Mouse (Mus musculus) natural killer cell, adult 2 months (primary cell): Measurements from ENCODE around the gene Gm5767.

Source experiments
- DNase-seq, 2 experiments: peaks; one replicate each; pipeline ENCODE4 v3.0.0; 2022; ENCODE audit warnings: low spot score in 2 of 2

Gm5767 gene

DNA sequence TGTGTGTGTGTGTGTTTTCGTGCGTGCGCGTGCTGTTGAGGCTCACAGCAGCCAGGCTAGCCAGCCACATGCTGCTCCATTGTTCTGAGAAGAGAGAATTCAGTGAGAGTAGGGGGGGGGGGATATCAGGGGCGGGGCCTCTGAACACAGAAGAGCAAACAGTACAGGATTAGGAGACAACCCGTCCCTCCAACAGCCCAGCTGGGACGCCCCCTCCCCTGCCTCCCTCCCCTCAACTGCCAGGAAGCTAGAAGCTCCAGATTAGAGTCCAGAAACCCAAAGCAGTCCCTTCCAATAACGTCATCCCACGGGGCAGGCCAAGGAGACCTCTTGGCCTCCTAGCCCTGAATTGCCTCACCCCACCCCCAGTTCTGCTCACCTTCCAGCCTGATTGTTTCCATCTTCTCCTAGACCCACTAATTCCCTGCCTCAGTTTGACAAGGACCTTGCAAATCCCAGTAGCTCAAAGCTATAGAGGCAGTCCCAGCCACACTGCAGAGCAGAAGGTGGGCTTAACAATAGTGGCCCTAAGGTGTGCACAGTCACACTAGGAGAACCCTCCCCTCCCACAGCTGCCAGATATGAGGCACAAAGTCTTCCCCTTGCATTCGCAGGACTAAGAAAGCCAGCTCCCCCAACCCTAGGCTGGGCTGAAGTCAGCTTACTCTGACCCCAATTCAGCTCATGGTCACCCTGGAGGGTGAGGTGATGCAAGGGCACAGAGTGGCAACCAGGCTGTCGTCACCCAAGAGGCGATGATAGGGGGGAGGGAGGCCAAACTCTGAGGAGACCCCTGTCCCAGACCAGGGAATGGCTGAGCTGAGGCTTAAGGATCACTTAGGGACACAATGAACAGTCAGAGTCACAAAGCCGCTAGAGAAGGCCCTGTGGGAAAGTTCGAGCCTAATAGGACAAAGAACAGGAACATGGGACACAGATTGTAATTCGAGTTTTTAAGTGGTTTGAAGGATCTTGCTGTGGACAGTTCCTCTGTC is 10.2 kb upstream of the Gm5767 start:
- no peak for DNase-seq

DNA sequence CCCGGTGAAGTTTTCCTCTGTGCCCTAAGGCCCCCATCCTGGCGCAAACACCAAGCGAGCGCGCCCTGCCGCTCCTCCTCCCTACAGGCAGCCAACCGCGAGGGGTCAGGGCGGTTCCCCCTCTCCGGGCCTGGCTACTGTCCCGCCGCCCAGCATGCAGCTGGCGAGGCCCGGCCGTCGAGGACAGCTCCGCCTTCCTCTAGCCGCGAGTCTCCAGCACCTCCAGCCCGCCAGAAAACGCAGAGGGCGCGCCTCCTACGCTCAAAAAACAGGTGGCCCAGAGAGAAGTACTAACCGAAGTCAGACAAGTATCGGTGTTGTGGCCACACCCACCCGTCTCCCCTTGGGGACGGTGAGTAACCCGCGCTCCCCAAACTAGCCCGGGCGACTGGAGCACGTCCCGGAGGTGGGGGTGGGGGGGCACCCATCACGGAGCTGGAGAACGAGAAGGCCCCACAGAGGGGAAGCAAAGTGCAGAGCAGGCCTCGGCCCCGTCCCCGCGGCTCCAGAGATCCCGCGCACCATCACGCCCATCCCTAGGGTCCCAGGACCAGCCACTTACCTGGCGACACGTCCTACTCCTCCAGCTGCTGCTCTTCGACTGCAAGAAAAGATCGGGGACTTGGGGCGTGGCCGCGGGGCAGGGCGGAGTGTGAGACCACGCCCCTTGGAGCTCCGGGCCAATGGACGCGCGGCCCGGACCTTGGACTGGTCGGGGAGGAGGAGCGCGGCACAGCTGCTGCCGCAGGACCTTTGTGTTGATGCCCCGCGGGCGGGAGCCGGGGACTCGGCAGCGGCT is 8.8 kb upstream of the Gm5767 start, which contains the start of gene Carhsp1:
Gene Carhsp1 (minus strand): TSS at position 605 of the 799 bp plus-strand sequence.
- peak; percentile 90 to 94 for DNase-seq

DNA sequence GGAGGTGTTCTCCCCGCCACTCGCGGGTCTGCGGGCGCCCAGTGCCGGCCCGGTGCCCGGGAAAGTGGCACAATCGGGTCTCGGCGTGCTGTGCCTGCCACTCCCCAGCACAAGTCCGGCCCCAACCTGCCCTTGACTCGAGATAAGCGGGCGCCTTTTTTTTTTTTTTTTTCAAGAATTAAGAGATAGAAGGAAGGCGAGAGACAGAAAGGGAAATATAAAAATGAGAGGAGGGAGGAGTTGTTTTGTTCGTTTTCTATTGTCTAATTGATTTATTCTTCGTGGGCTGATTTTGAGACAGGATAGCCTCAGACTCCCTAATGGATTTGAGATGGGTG is 8.3 kb upstream of the Gm5767 start:
- no peak for DNase-seq

DNA sequence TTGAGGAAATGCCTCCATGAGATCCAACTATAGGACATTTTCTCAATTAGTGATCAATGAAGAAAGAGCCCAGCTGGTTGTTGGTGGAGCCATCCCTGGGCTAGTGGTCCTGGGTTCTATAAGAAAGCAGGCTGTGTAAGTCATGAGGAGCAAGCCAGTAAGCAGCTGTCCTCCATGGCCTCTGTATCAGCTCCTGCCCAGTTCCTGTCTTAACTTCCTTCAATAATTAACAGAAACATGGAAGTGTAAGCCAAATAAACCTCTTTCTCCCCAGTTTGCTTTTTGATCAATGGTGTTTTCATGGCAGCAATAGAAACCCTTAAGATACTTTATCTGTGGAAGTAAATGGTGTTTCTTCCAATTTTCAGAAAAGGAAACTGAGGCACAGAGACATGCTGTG is 7.8 kb upstream of the Gm5767 start:
- no peak for DNase-seq

DNA sequence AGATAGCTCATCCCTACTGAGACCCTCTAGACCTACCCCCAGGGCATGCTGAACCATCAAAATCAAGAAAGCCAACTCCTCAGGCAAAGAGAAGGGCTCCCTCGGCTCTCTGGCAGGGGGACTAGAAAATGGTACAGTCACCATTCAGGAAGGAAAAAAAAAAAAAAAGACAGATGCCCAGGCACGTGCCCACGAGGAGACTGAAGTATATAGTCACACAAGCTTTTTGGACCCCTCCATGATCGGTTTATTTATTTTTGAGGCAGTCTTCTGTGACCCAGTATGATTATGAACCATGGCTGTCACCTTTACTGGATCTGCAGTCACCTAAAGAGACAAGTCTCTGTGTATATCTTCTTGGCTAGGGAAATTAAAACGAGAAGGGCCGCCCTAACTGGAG is 7.2 kb upstream of the Gm5767 start:
- DNase-seq, result no peak

DNA sequence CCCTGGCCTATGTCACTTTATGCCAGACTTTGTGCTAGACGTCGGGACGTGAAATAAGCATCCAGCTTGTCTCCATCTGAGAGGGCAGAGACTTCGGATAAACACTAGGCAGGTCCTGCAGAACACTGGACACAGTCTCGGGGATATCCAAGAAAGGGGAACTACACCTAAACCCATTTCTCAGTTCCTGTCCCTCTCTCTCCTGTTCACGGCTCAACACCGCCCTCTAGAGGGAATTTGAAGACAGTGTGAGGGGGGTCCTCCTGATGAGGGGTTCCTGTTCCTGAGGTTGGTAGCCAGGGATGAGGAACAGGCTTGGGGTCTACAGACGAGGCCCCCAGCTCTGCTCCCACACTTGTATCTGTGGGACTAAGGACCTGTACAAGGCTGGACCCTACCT is 6.4 kb upstream of the Gm5767 start:
- DNase-seq, result peak; percentile 53 to 74

DNA sequence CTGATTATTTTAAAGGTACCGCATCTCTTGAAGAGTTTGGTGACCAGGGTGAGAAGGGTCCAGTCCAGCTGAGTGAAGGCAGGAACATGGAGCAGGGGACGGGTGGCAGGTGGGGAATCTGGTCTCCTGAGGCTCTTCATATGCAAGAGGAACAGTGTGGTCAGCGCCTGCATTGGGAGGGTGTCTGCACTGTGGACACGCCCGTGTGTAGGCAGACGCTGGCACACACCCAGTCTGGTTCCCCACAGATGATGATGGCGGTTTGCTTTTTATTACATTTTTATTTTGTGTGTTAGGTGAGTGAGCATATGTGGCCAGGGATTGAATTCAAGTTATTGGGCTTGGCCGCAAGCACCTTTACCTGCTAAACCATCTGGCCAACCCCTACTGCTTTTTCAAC is 5.0 kb upstream of the Gm5767 start:
- DNase-seq, result no peak

DNA sequence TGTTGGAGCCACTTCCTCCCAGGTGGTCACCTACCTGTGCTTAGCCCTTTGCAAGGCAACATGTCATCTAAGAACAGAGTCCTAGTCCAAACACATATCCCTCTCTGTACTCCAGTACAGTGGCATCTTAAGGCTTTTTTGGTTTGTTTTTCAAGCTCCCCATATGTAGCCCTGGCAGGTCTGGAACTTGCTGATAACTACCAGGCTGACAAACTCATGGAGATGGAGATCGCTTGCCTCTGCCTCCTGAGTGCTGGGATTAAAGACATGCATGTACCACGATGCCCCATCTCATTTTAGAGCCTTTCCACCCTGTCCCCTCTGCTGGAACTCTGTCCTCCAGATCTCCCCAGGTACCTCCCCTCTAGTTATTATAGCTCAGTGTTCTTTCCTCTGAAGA is 4.3 kb upstream of the Gm5767 start:
- DNase-seq, result no peak

DNA sequence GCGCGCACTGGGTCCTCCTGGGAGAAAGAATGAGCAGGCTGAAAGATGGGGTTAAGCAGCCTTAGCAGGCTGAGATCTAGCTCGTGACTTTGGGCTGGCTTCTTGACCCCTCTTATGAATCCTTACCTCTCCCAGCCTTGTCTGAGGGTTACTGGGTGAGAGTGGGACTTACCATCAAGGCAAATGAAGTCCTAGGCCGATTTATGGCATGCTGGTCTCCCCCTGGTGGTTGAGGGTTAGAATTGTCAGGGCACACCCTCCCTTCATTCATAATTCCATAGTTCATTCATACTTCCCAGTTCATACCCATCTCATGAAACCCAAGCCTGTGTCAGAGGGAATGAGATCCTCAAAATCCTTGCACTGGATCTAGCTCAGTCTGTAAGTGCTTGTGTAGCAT is 3.8 kb upstream of the Gm5767 start:
- peak; percentile 44 to 57 for DNase-seq

DNA sequence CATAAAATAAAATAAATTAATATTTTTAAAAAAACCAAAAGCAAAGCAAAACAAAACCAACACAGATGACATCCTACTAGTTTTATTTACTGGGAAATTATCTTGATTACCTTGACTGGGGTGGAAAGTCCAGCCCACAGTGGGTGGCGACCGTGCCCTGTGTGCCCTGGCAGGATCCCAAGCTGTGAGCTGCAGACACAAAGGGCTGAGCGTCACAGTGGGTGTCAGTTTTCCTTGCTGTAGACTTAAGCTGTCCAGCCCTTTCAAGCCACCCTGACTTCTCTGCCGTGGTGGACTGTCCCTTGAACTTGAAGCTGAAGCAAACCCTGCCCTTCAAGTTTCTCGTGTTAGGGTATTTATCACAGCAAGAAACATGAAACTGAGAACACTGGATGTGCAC is 2.5 kb upstream of the Gm5767 start:
- no peak for DNase-seq

DNA sequence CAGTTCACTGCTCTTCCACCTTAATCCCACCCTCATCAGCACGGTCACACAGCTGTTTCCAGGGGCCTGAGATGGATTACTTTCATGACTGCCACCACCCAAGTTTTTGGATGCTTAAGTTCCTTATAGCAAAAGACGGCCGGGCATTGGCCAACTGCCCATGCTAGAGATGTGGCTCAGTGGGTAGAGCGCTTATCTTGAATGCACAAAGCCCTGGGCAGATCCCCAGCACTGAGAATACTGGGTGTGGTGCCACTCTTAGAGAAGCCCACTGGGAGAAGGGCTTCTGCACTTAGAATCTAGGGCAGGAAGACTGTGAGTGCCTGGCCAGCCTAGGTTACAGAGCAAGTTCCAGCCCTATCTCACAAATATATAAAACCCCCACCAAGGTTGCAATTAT is 1.9 kb upstream of the Gm5767 start:
- no peak for DNase-seq

DNA sequence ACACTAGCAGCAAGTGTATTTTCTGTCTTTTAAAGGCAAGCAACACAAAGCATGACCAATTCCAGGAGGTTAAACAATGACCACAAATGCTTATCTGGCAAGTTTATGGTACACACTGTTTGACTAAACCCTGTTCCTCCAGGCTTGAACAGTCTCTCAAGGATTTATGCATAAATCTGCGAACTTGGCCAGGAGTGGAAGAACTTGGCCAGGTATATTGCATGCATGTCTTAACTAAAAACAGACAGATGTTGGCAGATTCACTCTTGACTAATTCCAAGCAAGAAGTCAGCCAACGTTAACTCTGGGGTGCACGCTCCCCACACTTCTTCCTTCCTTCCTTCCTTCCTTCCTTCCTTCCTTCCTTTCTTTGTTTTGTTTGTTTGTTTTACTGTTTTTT is 790 bp upstream of the Gm5767 start:
- no peak for DNase-seq

DNA sequence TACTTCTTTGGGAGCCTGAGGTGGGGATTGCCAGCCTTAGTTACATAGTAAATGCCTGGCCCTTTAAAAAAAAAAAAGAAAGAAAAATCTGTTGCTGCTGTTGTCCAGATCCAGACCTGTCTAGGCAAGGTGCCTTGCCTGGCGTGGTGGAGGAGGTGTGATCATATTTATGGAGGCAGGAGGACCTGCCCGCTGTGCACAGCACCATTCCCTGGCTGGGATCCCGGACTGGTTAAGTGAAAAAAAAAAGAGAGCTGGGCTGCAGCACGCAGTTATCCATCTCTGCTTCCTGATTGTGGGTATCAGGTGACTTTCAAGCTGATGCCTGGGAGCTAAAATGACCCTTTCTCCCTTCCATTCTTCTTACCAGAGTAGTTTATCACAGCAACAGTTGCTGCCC is 4.5 kb downstream of the Gm5767 start:
- DNase-seq, result no peak

DNA sequence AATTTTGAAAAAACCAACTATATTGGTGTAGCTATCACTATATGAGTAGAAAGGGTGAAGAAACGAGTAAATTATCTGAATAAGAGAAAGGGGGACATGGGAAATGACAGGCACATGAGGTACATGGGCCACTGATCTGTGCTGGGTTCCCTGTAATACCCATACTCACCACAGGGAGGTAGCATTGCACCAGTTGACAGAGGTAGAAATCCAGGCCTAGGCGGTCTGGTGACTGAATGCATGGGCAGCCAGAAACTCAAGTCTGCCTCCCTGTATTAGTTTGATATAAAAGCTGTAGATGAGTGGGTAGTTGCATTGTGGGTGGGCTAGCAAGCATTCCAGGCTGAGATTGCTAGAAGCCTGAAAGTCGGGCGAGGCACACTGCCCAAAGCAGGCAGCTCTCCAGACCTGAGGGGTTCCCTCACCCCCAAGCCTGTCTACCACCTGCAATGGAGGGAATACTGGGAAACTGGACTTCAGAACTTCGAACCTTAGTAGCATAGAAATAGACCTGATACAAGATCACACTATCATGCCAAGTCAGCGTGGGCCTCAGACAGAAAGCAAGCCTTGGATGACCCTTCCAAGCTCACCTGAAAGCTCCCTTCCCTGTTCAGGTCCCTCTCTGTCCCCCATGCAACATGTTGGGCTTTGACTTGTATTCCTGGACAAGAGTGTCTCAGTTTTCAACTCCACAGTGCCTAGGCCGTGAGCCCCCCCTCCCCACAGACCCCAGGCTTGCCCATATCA is 5.7 kb downstream of the Gm5767 start:
- DNase-seq, result peak; percentile 60 to 75

DNA sequence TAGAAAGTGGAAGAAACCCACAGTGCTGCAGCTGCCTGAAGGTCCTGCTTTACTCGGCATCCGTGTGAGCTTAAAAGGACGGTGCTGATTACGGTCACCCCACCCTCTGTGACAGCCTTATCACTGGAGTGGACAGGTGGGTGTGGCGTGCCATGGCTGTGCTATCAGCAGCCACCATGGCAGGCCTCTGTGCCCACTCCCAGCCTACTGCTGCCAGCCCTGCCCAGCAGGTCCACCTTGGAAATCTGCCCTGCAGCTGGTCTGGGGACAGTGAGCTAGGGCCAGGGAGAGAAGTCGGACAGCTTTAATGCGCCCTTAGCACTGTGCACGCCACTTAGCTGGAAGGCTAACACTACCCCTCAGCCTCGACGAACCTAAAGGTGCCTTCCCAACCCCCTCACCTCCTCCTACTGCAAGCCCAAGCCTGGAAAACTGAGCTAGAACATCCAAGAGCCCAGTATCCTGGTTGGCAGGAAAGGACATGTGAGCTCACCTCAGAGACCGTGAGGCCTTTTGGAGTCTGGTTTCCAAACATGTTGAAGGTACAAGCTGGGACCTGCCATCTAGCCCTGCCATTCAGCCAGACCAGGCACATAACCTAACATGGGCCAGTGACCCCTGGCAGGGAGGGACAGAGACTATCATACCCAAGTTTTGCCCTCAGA is 6.4 kb downstream of the Gm5767 start:
- DNase-seq, result no peak

DNA sequence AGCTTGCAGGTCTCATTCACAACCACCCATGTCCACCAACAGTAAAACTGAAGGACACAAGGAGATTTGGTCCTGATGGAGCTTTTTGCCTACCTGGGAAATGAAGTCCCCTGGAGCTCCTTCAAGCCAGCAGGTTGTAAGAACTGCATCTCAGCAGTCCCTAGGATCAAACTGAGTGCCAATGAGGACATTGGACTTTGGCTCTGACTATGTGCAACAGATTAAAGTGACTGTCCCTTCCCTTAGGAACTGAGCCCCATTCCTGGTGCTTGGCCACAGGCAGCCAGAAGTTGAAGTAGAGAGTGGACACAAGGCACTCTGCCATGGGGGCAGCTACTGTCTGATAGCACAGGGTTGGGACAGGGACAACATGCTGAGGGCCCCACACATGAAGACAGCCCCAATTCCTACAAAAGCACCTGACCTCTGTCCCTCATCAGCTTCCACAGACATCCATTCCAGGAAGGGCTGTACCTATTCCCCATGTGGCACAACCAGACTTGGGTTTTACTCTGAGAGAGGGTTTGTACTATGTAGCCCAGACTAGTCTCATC is 7.1 kb downstream of the Gm5767 start:
- DNase-seq, result no peak

DNA sequence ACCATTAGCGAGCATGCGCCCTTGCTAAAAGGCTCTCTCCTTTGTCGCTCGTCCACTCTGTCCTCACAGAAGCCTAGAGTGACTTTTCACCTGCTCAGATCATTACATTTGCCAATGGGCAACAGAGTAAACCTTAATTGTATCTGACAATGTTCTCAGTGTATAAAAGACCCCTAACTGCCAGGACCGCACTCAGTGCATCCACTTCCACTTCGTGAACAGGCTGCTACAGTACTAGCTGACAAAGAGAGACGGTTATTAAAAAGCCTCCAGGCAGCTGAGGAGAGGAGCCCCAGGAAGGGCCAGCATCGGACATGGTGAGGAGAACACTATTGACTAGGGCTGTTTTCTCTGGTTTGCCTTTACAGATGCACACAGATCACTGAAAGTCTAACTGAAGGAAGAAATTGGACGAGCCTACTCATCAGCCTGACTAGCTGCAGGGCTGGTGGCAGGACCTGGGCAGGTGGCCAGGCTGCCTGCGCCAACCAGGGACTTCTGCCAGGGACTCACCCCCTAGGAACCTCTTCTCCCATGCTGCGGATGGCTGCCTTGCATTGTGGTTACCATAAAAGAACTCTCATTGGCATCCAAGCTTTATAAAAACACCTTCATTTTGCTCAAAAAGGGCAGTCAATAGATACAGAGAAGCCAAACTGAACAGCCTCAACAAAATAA is 9.5 kb downstream of the Gm5767 start:
- no peak for DNase-seq

DNA sequence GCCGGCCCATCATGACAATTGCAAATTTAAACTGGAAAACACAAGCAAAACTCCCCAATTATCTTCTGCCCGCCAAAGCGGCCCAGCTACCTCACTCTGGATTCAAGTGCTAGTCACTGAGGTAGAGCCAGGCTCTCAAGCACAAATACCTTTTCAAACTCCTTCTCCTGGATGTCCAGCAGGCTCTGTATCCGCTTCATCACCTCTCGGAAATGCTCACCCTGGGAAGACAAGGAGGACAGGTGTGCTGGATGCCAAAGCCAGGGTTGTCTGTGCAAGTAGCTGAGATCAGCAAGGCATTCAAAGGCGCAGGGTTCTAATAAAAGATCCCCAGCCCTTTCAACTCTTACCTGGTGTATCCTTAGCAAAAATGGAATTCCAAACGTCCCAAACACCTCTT is 10.6 kb downstream of the Gm5767 start:
- DNase-seq, result no peak

DNA sequence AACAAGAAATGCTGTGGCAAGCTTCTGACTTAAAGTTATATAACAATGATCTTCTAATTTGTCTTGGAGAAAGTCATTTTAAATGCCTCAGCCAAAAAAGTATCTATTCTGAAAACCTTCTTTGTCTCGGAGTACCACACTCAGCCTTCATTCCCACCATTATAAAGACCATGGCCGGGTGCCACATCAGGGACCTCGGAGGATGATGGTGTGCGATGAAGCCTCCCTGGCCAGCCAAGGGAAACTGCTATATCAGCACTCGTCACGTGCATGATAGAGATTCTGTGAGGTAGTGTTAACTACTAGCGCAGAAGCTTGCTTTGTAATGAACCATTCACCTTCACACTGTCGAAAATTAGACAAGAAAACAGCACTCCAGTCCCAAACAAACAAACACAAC is 19.0 kb downstream of the Gm5767 start:
- no peak for DNase-seq

DNA sequence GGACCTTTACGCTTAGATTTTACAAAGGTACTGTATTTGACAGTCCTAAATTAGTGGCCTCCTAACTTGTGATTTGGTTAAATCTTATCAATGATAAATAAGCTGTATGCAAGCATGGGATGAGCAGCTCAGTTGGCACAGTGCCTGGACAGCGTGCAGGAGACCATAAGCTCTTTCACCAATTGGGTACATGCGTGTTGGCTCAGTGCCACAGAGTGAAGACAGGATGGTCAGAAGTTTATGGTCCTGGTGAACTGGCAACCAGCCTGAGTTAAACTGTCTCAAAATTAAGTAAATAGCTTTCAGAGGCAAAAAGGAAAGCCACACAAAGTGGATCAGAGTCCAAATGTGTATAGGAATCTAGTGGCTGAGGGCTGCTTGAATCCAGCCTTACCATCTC is 20.0 kb downstream of the Gm5767 start:
- no peak for DNase-seq

DNA sequence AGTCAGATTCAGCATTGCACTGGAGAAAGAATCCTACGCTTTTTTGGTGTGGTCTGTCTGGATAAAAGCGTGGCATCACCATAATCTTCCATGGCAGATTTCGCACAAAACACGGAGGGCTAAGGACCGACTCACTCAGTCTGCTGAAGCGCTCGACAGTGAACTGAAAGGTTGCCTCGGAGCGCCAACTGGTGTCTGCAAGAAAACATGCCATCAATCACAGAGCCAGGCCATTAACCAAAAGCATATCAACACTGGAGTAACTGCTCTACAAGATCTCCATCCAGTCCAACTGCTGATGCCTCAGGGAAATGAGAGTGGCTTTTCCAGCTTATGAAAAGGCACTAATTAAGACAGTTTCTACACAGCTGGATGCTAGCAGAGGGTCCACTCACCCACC is 31.4 kb downstream of the Gm5767 start:
- DNase-seq, result no peak
